Mouse (Mus musculus): ENCODE results near the gene Tmem86a.
"Not testable (repeated sequence)": the region's sequence is repeated elsewhere in the genome, so short reads cannot be mapped to it uniquely, and the experiment has no call there.

Gene Tmem86a

GRCm38 (mm10) chr7:47050366-47050765, at the start of gene Tmem86a:
TSS of gene Tmem86a (plus strand) at chr7:47050601.
- peak; percentile 94 for DNase-seq

- DNase-seq, result no peak
Observed at GRCm38 (mm10) chr7:47000644-47000983, 49.8 kb upstream of the Tmem86a start.

- DNase-seq, result no peak
Observed at GRCm38 (mm10) chr7:47001125-47001899, 49.1 kb upstream of the Tmem86a start.

- no peak for DNase-seq
Observed at GRCm38 (mm10) chr7:47001900-47002275, 48.5 kb upstream of the Tmem86a start.

GRCm38 (mm10) chr7:47003411-47004115, 46.8 kb upstream of the Tmem86a start:
- DNase-seq, result no peak

- no peak for DNase-seq
Observed at GRCm38 (mm10) chr7:47007109-47007780, 43.2 kb upstream of the Tmem86a start.

GRCm38 (mm10) chr7:47007818-47008167, 42.6 kb upstream of the Tmem86a start:
- DNase-seq, result no peak

- DNase-seq, result peak; percentile 99
Observed at GRCm38 (mm10) chr7:47008168-47008993, 42.0 kb upstream of the Tmem86a start, which contains the start of gene Spty2d1. TSS of gene Spty2d1 (minus strand) at chr7:47008411.

GRCm38 (mm10) chr7:47013131-47013767, 37.2 kb upstream of the Tmem86a start:
- DNase-seq, result no peak

GRCm38 (mm10) chr7:47014564-47015389, 35.6 kb upstream of the Tmem86a start:
- no peak for DNase-seq

GRCm38 (mm10) chr7:47015390-47016065, 34.9 kb upstream of the Tmem86a start:
- DNase-seq, result peak; percentile 58

- no peak for DNase-seq
Observed at GRCm38 (mm10) chr7:47016602-47017001, 33.8 kb upstream of the Tmem86a start.

- DNase-seq, result no peak
Observed at GRCm38 (mm10) chr7:47017146-47017545, 33.3 kb upstream of the Tmem86a start.

- DNase-seq, result no peak
Observed at GRCm38 (mm10) chr7:47019641-47020040, 30.8 kb upstream of the Tmem86a start.

- DNase-seq, result no peak
Observed at GRCm38 (mm10) chr7:47020956-47021355, 29.4 kb upstream of the Tmem86a start.

GRCm38 (mm10) chr7:47022482-47022881, 27.9 kb upstream of the Tmem86a start:
- no peak for DNase-seq

GRCm38 (mm10) chr7:47023530-47023929, 26.9 kb upstream of the Tmem86a start:
- DNase-seq, result peak; percentile 90

- DNase-seq, result no peak
Observed at GRCm38 (mm10) chr7:47024454-47024853, 25.9 kb upstream of the Tmem86a start.

GRCm38 (mm10) chr7:47025429-47025828, 25.0 kb upstream of the Tmem86a start:
- DNase-seq, result no peak

- not testable (repeated sequence) for DNase-seq
Observed at GRCm38 (mm10) chr7:47026899-47027298, 23.5 kb upstream of the Tmem86a start.

GRCm38 (mm10) chr7:47027520-47027919, 22.9 kb upstream of the Tmem86a start:
- DNase-seq, result no peak

Data from right cerebral cortex, postnatal 4 days (tissue).